Mouse (Mus musculus) liver, adult 2 months (tissue): ENCODE data around the gene Spout1.

Experiments
- CTCF ChIP-seq: fragments of 200-500 bp; IDR thresholded peaks from 2 replicates; pipeline ENCODE4 v1.5.1; 2011; ENCODE audit warnings: low read depth, low read length, control low read depth
- POLR2A ChIP-seq: fragments of 200-500 bp; IDR thresholded peaks from 2 replicates; pipeline ENCODE4 v1.6.1; 2011; ENCODE audit warnings: low read length, control low read depth; ENCODE audit not compliant: insufficient read depth; ENCODE audit errors: extremely low read depth

GRCm38 (mm10) chr2:30134928-30135620 is 43.2 kb downstream of the Spout1 start:
- TF ChIP-seq CTCF (no peak), POLR2A (no peak)
